Mouse (Mus musculus) heart, adult 8-10 months (tissue): ENCODE measurements around the gene Ssbp2. TPM values are rescaled to one million over a fixed set of nuclear protein-coding genes. Genes with fewer than 3 reads are reported as not detected.

Experiments used
- DNase-seq: peaks from one replicate; pipeline ENCODE4 v3.0.0; 2022; ENCODE audit warnings: low spot score
- total RNA-seq, 4 experiments: library from RNA; stranded (reverse); gene quantifications; 2 replicates each; pipeline ENCODE4 v1.2.4; 2022

Ssbp2 gene
- total RNA-seq, 4 experiments from 2014 or later, result 41.4 to 47.8 (median 42.8) TPM

- DNase-seq, result no peak
These were observed 1.2 kb downstream of the Ssbp2 start for GRCm38 (mm10) chr13:91461299-91461698.

- DNase-seq, result no peak
These were observed 1.7 kb downstream of the Ssbp2 start for GRCm38 (mm10) chr13:91461711-91462351.

GRCm38 (mm10) chr13:91462395-91462794 is 2.3 kb downstream of the Ssbp2 start:
- no peak for DNase-seq

GRCm38 (mm10) chr13:91462893-91463481 is 2.9 kb downstream of the Ssbp2 start:
- no peak for DNase-seq

- no peak for DNase-seq
These were observed 5.1 kb downstream of the Ssbp2 start for GRCm38 (mm10) chr13:91465002-91465715.

GRCm38 (mm10) chr13:91471566-91471965 is 11.5 kb downstream of the Ssbp2 start:
- no peak for DNase-seq

- no peak for DNase-seq
These were observed 11.9 kb downstream of the Ssbp2 start for GRCm38 (mm10) chr13:91471980-91472379.

GRCm38 (mm10) chr13:91473527-91473926 is 13.4 kb downstream of the Ssbp2 start:
- no peak for DNase-seq

GRCm38 (mm10) chr13:91474027-91474426 is 13.9 kb downstream of the Ssbp2 start:
- no peak for DNase-seq

GRCm38 (mm10) chr13:91475888-91476287 is 15.8 kb downstream of the Ssbp2 start:
- no peak for DNase-seq

GRCm38 (mm10) chr13:91476596-91477100 is 16.6 kb downstream of the Ssbp2 start:
- DNase-seq, result no peak

- DNase-seq, result peak; percentile 49
These were observed 17.9 kb downstream of the Ssbp2 start for GRCm38 (mm10) chr13:91478011-91478410.

- no peak for DNase-seq
These were observed 24.2 kb downstream of the Ssbp2 start for GRCm38 (mm10) chr13:91484303-91484702.

- DNase-seq, result peak; percentile 24
These were observed 32.0 kb downstream of the Ssbp2 start for GRCm38 (mm10) chr13:91492133-91492532.

- DNase-seq, result no peak
These were observed 37.0 kb downstream of the Ssbp2 start for GRCm38 (mm10) chr13:91497055-91497454.

- DNase-seq, result no peak
These were observed 41.7 kb downstream of the Ssbp2 start for GRCm38 (mm10) chr13:91501735-91502134.

- DNase-seq, result no peak
These were observed 42.7 kb downstream of the Ssbp2 start for GRCm38 (mm10) chr13:91502642-91503373.

GRCm38 (mm10) chr13:91508991-91509390 is 48.9 kb downstream of the Ssbp2 start:
- DNase-seq, result no peak

- DNase-seq, result no peak
These were observed 49.4 kb downstream of the Ssbp2 start for GRCm38 (mm10) chr13:91509467-91509866.

GRCm38 (mm10) chr13:91514979-91515378 is 54.9 kb downstream of the Ssbp2 start:
- DNase-seq, result no peak

GRCm38 (mm10) chr13:91520073-91520750 is 60.1 kb downstream of the Ssbp2 start:
- DNase-seq, result no peak
